Mouse (Mus musculus): ENCODE measurements around the gene Sf1.

DNA sequence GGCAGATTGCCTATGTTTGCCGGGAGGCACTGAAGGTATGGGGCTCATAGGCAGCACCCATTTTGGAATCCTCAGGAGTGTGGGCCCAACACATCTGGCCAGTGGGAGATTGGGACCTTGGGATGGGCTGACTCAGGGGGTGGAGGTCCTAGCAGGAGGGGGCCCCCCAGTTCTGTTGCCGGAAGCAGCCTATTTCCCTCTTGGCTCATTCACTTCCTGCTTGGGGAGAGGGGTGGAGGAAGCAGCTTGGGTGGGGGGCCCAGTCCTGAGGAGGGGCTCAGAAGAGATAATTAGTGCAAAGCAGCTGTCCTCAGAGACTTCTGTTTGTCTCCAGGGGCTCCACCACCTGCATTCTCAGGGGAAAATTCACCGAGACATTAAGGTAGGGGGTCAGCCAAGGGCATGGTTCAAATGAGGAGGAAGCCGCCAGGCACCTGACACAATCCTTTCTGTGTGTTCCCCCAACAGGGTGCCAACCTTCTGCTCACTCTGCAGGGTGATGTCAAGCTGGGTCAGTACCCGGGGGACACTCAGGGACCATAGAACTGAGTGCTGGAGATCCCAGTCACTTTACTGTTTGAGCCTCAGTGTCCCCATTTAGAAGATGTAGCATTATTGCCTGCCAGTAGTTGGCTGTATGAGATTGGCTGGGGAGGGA, 21.1 kb upstream of the Sf1 start:
- TF ChIP-seq CTCF (IDR thresholded peaks at IDR 0.05; ENCODE audit: borderline replicate concordance, extremely low read depth, insufficient read depth, insufficient read length) (no peak), POLR2A (IDR thresholded peaks at IDR 0.05; ENCODE audit: borderline replicate concordance, extremely low read depth, insufficient read depth, insufficient read length, poor library complexity, severe bottlenecking) (no peak)
